Mouse (Mus musculus) kidney, postnatal 14 days (tissue): ENCODE data around the gene Pcp2.
A peak's percentile ranks its signal among the peaks of the same experiment; 100 is the strongest.

ENCODE experiments used
- DNase-seq: peaks from one replicate; pipeline ENCODE4 v3.0.0; 2022; ENCODE audit warnings: mixed read lengths

Gene Pcp2

DNA sequence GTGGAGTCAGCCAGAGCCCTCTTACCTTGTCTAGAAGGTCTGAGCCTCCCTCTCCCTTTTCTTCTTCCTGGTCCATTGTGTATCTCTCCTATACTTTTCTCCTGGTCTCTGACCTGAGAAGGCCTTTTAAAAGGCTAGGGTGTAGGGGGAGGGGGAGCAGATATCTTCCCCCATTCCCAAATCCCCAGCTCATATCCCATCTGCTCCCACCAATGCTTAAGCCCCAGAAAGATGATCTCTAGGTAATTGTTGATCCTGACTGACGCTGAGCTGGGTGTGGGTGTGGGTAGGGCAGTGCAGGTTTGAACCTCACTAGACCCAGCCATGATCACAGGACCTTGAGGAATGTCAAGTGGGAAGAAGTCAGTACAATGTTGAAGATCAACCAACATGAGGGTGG is at the start of gene Pcp2:
TSS of gene Pcp2 (minus strand) at position 101 of the 400 bp plus-strand sequence.
- no peak for DNase-seq

DNA sequence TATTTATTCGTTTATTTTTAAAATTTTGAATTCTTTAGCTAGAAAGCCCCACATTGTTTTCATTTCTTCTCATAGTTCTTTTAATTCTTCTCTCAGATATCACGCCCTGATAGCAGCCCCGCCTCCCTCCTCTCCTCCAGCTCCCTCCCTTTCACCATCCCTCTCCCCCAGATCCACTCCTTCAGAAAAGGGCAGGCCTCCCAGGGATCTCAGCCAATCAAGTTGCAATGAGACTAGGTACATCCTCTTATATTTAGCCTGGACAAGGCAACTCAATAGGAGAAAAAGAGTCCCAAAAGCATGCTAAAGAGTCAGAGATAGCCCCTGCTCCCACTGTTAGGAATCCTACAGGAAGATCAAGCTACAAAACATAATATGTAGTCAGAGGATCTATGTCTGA is 49.3 kb upstream of the Pcp2 start:
- DNase-seq, result no peak

DNA sequence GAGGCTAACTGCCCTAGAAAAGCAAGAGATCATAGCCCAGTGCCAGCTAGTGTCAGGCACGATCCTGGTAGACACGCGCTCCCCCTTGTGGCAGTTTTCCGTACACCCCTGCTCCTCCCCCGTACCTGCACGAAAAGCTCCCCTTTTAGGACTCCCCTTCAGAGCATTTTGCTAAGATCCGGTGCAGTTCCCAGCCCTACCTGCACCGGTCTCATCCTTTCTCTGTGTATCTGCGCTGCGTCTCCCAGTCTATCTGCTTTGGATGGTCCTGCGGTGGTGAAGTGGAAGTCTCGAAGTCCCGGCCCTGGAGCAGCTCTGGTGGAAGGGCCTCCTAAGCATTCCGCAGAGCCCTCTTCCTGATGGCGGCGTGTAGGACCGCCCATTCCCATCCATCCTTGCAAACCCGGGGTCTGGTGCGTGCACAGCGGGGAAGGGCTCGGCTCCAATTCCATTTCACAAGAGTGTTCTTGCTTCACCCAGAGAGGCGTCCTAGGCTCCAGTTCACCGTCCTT is 46.7 kb upstream of the Pcp2 start, which contains the start of gene Fcor:
TSS of gene Fcor (minus strand) at position 383 of the 512 bp plus-strand sequence.
- peak; percentile 86 for DNase-seq

DNA sequence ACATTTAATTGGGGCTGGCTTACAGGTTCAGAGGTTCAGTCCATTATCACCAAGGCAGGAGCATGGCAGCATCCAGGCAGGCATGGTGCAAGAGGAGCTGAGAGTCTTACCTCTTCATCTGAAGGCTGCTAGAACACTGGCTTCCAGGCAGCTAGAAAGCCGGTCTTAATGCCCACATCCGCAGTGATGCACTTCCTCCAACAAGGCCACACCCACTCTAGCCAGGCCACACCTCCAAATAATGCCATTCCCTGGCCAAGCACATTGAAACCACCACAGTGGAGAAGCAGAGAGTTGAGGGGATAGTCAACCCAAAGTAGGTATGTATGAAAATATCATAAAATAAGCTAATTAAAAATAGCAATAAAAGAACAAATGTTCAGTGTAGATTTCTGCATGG is 45.0 kb upstream of the Pcp2 start:
- DNase-seq, result no peak

DNA sequence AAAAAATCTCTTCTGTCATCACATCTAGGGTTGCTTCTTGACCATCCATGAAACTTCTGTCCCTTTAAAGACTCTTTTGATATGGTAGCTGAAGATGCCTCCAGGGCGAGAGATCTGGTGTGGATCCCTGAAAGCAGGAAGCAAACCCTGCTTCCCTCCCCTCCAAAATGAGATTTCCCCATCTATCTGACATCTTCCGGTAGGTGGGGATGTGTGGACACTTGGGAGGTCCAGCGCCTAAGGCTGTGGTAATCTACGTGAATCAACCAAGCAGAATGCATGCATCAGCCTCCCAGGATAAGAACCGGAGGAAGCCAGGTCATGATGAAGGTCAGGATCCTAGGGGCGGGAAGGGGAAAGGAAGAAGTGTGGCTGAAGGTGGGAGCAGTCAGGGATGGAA is 40.2 kb upstream of the Pcp2 start, which contains the start of gene Mcemp1:
TSS of gene Mcemp1 (plus strand) at position 248 of the 400 bp plus-strand sequence.
- no peak for DNase-seq

DNA sequence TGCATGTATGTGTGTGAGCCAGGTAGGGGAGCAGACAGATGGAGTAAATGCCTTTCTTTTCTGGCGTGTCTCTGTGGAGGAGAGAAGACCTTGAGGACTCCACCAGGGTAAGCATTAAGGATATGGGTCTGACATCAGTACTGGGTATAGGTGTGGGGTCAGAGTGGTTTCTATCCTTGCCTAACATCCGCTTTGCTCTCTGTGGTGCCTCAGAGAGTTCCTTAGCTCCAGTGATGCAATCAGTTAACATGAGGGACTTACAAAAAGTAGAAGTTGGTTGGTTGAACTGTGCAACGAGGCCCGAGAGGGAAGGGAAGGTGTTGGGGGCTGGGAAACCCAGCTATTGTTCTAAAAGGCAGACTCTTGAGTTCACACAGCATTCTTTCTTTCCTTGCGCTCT is 39.1 kb upstream of the Pcp2 start:
- no peak for DNase-seq

DNA sequence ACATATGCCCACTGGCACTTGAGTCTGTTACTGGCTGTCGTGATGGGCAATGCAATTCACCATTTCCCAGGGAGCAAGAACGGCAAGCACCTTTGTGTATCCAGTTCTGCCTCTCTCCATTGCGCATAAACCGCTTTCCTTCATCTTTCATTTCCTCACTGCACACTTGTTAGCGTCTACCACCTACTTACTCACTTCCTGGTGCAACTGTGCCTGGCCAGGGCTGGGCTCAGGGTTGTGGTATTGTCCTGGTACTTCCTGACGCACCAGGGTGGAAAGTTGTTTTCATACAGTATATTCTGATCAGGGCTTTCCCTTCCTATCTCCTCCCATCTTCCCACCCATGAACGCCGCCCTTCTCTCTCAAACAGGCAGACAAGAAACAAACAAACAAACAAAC is 35.5 kb upstream of the Pcp2 start:
- no peak for DNase-seq

DNA sequence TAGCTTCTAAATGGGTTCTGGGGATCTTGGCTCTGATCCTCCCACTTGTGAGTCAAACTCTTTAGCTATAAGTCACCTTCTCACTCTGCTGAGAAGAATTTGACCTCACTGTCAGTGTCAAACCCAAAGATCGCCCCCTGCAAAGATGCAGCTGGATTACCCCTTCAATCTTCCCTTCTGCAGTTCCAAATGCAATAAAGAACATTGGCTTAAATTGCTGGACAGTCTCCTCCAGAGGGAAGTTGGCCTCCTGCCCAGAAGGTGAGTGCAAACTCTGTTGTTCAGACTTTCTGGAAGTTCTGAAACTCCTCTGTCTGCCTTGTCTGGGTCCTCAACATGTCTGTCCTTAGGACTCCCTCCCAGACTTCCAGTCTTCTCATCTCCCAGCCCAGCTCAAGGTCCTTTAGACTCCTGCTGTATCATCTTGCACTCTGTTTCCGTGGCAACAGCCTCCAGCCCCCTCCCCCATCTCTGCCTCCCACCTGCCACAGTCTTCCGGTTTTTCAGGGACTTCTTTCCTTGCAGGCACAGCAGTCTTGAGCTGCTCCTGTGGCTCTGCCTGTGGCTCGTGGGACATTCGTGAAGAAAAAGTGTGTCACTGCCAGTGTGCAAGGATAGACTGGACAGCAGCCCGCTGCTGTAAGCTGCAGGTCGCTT is 31.5 kb upstream of the Pcp2 start:
- DNase-seq, result no peak

DNA sequence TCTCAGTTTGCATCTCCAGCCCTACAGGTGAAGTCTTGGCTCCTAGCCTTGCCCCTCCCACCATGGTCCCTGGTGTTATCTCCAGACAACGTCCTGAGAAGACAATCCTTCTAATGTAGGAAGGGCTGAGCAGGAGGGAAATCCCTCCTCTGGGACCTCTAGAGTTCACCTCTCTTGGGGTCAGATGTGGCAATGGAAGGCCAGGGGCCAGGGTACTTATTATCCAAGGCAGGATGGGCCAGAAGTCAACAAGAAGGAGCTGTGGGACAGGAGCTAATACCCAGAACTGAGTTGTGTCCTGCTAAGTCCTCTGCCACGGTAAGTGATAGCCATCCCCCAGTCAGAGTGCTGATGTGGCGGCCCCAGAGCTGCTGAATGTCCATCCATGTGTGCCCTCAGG is 30.2 kb upstream of the Pcp2 start, which contains the start of gene Retn:
TSS of gene Retn (plus strand) at position 245 of the 400 bp plus-strand sequence.
- DNase-seq, result no peak

DNA sequence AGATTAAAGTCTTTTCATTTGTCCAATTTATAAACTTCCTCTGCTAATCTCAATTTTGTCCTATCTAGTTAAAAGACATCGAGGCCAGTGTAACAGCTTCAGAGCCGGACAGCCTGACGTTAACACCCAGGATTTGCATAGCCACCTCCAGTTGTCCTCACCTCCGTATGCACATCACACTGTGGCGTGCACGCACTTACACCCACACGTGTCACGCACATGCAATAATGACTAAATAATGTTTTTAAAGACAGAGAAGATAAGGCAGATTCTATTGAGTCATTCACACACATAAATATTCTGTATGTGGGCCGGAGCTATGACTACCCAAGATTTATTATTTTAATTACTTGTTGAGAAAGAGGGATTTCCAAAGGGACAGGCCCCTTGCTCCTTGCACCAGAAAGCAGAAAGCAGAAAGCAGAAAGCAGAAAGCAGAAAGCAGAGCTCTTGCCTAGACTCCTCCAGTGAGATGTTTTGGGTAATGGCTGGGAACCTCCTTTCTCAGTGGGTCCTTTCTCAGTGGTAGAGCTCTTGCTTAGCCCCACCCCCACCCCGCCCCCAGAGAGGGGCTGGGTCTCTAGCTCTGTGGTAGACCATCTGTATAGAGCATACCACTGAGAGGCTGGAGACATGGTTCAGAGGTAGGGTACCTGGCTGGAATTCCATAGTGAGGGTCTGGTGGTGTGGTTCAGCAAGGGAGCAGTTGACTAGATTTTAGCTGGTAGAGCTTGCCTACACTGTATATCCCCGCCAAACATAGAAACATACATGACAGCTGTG is 29.6 kb upstream of the Pcp2 start:
- no peak for DNase-seq

DNA sequence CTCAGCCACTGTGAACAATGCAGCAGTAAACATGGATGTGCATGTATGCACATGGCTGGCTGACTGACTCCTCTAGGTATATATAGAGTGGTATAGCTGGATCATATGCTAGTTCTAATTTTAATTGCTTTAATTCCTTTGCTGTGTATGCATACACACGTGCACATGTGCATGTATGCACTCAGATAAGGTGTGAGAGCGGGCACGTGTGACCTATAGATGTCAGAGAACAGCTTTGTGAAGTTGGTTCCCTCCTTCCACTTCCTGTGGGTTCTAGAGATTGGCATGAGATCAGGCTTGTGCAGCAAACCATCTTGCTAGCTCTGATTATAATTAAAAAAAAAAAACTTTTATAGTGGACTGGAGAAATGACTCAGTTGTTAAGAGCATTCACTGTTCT is 27.5 kb upstream of the Pcp2 start:
- DNase-seq, result no peak

DNA sequence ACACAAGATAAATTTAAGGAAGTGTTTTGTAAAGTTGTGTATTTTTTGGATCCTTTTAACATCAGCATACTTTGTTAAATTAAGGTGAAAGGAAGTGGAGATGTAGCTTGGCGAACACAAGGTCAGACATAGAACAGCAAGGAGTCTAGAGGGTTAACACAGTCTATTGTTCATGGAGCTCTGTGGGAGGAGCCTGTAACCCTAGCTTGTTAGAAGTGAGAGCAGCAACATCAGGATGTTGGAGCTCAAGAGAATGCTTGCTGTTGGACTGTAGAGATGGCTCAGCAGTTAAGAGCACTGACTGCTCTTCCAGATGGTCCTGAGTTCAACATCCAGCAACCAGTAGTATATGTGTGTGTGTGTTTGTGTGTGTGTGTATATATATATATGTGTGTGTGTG is 23.6 kb upstream of the Pcp2 start:
- DNase-seq, result no peak

DNA sequence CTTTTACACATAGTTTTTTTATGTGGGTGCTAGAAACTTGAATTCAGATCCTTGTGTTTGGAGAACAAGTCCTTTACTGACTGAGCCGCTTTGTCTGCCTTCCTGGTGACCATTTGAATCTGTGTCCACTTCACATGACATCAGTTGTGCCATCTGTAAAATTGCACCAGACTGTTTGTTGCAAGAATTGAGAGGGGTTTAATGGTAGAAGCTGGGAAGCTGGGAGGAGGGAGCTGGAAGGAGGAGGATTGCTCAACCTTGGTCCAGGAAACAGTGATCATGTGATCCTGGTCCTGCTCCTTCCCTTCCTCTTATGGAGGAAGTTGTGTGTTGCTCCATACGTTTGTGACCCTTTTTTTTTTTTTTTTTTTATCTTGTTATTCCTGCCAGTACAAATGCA is 22.9 kb upstream of the Pcp2 start:
- DNase-seq, result no peak

DNA sequence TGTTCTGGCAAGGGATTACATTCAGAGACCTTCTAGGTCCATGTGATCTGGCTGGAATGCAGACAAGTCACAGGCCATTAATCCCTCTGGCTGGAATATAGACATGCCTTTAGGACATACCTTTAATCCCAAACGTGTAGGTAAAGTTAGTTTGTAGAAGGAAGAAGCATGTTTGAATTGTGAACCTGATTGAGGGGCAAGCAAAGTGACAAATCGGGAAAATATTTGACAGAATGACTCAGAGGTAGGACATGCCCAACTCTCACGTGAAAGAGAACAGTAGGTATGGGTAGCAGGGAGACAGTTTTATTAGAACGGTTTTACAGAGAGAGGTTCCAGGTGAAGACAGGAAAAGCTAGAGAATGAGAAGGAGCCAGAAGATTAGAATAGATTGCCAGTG is 22.2 kb upstream of the Pcp2 start:
- no peak for DNase-seq

DNA sequence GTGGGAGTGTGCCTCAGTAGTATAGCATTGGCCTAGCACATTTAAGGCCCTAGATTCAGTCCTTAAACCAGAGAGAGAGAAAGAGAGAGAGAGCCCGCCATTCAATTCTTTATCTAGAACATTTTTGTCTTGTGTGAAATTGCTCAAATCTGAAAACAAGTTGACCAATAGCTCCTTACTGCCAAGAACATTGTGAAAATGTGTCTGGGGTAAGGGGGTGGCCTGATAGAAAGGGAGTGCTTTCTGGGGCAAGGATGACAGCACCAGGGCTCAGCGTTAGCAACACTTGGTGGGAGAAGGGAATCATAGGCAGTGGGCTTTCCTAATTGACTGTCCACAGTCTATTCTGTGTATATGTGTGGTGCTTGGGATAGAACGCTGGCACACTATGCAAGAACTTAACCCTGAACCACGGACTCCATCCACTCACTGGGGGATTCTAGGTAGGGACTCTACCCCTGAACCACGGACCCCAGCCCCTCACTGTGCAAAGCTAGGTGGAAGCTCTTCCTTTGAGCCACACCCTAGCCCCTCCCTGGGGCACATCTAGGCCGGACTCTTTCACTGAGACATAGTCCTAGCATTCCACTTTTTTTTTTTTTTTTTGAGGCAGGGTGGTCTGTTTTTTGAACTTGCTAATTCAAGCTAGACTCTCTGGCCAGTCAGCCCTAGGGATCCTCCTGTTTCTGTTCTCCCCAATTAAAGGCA is 21.6 kb upstream of the Pcp2 start:
- DNase-seq, result no peak

DNA sequence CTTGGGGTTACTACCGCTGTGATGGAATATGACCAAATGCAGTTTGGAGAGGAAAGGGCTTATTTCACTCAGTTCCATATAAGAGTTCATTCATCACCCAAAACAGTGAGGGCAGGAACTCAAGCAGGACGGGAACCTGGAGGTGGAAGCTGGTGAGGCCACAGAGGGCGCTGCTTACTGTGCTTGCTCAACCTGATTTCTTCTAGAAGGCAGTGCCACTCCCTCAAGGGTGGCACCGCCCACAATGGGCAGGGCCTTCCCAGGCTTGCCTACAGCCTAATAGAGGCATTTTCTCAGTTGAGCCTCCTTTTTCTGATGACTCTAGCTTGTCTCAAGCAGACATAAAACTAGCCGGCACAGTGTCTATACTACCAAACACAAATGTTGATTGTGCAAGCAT is 20.5 kb upstream of the Pcp2 start:
- DNase-seq, result peak; percentile 57

DNA sequence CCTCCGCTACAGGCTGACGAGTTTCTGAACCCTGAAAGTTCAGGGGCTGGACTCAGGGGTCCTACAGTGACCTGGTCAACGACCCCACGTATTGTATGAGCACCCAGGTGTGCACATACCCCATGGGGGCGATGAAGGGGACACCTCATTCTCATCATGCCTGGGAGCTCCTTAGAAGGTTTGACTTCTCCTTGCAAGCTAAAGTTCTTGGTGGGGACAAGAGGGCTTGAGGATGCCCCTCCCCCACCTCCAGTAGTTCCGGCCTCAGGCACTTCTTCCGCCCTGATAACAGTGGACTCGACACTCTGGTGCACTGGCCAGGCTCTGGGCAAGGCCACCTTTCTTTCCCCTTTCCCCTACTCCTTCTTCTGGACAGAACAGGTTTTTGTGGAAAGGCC is 6.1 kb upstream of the Pcp2 start:
- DNase-seq, result peak; percentile 36

DNA sequence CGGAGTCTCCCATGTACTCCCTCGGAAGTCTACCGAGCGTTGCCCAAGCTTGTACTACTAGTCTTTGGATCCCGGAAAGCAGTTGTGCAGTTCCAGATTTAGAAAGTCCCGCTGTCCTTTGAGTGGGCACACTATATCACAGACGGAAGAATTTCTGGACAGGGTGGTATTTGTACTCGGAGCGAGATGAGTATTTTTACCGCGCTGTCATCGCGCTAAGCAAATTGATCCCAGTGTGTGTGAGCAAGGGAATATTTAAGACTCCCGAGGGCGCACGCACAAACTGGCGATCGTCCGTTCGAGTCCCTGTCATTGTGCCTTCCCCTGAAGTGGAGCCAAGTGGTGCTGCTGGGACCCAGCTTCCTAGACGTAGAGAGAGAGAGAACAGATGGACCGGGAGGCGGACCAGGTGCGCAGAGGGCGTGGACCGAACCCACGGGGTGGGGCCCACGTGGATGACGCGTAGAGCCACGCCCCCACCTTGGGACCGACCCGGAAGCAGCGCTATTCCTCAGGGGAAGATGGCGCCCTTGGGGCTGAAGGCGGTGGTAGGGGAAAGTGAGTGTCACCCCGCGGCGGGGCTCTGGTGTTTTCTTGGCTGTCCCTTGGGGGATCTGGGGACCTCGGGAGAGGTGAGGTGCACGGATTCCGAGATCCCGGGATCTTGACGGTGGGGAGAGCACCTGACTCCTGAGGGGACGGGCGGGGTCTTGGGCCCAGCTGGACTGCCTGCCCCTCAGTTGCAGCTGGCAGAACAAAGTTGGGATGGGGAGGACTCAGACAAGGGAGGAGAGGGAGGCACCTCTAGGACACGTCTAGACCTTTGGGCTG is 5.5 kb upstream of the Pcp2 start, which contains the start of gene Stxbp2:
TSS of gene Stxbp2 (plus strand) at position 309 of the 831 bp plus-strand sequence.
- DNase-seq, result peak; percentile 90

DNA sequence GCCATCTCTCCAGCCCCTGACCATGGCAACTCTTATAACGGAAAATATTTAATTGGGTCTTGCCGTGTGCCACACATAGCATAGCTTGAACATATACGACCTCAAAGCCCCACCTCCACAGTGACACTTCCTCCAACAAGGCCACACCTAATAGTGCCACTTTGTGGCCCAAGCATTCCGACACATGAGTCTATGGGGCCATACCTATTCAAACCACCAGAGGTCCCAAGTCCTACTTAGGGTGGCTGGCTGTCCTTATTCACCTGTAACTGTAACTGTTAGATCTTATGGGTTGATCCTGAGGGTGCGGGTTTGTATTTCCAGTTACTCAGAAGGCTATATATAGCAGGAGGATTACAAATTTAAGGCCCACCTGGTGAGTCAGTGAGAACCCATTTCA is 2.7 kb upstream of the Pcp2 start:
- peak; percentile 52 for DNase-seq

DNA sequence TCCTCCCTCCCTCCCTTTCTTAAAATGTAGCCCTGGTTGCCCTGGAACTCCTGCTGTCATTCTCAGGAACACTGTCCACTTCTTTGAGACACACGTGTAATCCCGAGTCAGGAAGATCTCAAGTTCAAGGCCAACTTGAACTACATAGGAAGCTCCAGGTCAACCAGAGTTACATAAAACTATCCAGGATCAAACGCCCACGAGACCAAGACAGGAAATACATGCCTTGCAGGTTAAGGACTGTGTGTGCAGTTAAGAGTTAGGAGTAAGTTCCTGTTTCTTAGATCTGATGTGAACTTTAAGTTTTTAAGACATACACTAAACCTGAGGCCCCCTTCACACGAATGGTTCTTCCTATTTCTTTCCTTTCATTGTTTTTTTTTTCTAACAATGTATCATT is 1.6 kb upstream of the Pcp2 start:
- no peak for DNase-seq

DNA sequence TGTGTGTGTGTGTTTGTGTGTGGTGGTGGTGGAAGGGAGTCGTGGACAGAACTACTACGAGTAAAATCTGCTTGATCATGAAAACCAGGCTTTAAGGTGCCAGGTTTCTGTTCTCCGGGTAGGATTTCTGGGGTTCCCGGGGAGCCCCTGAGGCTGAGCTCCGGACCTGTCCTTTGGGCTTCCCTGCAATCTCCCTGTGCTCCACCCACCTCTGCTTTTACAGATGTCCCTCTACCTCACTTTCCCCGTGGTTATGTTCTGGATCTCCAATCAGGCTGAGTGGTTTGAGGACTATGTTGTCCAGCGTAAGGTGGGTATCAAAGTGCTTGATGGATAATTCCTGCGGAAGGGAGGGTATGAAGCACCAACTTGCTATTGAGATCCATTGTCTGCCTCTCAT is 3.2 kb downstream of the Pcp2 start:
- no peak for DNase-seq

DNA sequence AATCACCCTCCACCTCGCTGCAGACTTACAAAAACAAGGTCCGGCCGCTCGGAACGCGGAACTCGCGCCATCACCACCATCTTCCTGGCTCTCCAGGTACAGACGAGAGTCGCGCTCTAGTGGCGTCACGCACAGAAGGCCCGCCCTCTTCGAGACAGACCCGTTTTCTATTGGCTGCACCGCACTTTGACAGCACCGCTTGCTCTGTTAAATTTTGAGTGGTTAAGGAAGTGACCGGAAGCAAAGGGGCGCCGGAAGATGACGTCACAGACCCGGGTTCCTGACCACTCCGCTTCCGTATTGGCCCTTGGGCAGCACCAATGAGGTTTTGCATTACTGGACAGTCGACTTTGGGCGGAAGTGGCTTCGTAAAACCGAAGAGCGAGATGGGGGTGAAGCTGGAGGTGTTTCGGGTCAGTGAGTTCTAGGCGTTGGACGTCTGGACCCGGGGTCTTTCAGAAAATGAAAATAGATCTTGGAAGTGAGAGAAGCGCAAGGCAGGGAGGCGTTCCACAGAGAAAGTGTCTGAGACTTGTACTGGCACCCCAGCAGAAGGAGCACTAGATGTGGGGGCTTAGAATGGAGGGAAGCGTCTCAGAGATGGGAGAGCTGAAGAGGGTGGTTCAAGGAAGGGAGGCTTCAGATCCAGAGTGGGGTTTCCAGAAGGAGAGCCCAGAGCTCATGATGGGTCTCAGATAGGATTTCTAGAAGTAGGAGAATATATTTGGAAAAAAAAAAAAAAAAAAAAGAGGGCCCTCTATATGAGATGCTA is 4.0 kb downstream of the Pcp2 start, which contains the start of the genes Xab2 and Pet100:
TSS of gene Xab2 (minus strand) at position 118 of the 772 bp plus-strand sequence.
TSS of gene Pet100 (plus strand) at position 350 of the 772 bp plus-strand sequence.
- peak; percentile 99 for DNase-seq
